In genomic region chr11:81462199-81462598, GRCm38 (mm10) we compare ENCODE assay signal across 9 mouse cellular contexts.
DNase-seq lines count a peak whose midpoint lies in the region; ATAC-seq lines count a peak whose summit lies in the region.
"Had no signal": no experiment of that assay in that cellular context is flagged by ENCODE, and none has a peak within 500 bp of the region (broad histone marks: within the 10 kb centered on the region; RNA-seq: fewer than 3 reads in every experiment).

No protein-coding gene starts in this region.

- H3K36me3 ChIP-seq in midbrain, embryonic 13.5 days = no peaks in the 10 kb centered on the region
- H3K36me3 ChIP-seq: embryonic facial prominence, embryonic 12.5 days had no signal

- no peak overlapping the region for H3K9ac ChIP-seq in midbrain, embryonic 13.5 days (replicated peaks)
- H3K9ac ChIP-seq: embryonic facial prominence, embryonic 12.5 days had no signal

- H3K4me2 ChIP-seq in midbrain, embryonic 13.5 days (replicated peaks) = no peak overlapping the region
- H3K4me2 ChIP-seq: embryonic facial prominence, embryonic 12.5 days had no signal

- H3K27me3 ChIP-seq in midbrain, embryonic 13.5 days = no peaks in the 10 kb centered on the region
- H3K27me3 ChIP-seq: embryonic facial prominence, embryonic 12.5 days had no signal

- no peak overlapping the region for H3K4me3 ChIP-seq in midbrain, embryonic 13.5 days (replicated peaks)
- H3K4me3 ChIP-seq: embryonic facial prominence, embryonic 12.5 days had no signal

- no peaks in the 10 kb centered on the region; the same call in 1 of the 2 replicates for H3K9me3 ChIP-seq in midbrain, embryonic 13.5 days
- H3K9me3 ChIP-seq: embryonic facial prominence, embryonic 12.5 days had no signal

- 0 out of 2 replicates have a peak, but pooled peaks have one; percentile 30 for ATAC-seq in midbrain, embryonic 13.5 days
- no peak for ATAC-seq in granulocyte monocyte progenitor cell, adult 5-6 weeks (replicated peaks; ENCODE audit: poor library complexity, severe bottlenecking)

- DNase-seq in left cerebral cortex, adult 18-20 months (ENCODE audit: low spot score in 2 of 2) = peak; percentile 18 to 56
- no peak for DNase-seq in left cerebral cortex, adult 11 months (ENCODE audit: low spot score)
- peak; percentile 51 for DNase-seq in ZHBTc4 (ENCODE audit: low read depth, low spot score)
- DNase-seq in cerebellum, postnatal 14 days = peak; percentile 76 to 81
- DNase-seq in kidney, postnatal 10 days = peak; percentile 76
- DNase-seq in urinary bladder, postnatal 25 days (ENCODE audit: low spot score) = no peak

- no peak overlapping the region for H3K27ac ChIP-seq in midbrain, embryonic 13.5 days
- H3K27ac ChIP-seq: embryonic facial prominence, embryonic 12.5 days had no signal

- H3K4me1 ChIP-seq in midbrain, embryonic 13.5 days (replicated peaks) = peaks cover 6% of the 10 kb centered on the region; the same call in 1 of the 2 replicates
- H3K4me1 ChIP-seq: embryonic facial prominence, embryonic 12.5 days had no signal

- WGBS in midbrain, embryonic 13.5 days = 2% methylated on average over 5 of the region's 5 CpGs

Comparison
In these comparisons a context has a peak if more than half of its experiments do, and no peak if none do; other contexts are left out.
1. DNase-seq: peak in left cerebral cortex, adult 18-20 months (2 of 2), ZHBTc4 (single experiment), cerebellum, postnatal 14 days (2 of 2) and kidney, postnatal 10 days (single experiment); none in left cerebral cortex, adult 11 months (single experiment) and urinary bladder, postnatal 25 days (single experiment).